Mouse (Mus musculus) stomach, embryonic 16.5 days (tissue): ENCODE measurements around the gene Lsm14a. TPM values are rescaled to one million over a fixed set of nuclear protein-coding genes. Genes with fewer than 3 reads are reported as not detected.

Source experiments
- ATAC-seq: fragments of 200-750 bp; cut with Nextera tagmentation; 2 replicates; pipeline ENCODE4 v1.8.0; 2017; ENCODE audit warnings: moderate number of reproducible peaks, moderate TSS enrichment; ENCODE audit not compliant: insufficient read depth, low FRiP score
- H3K27ac ChIP-seq: fragments of 300-500 bp; sonication (generic); 2 replicates; pipeline ENCODE4 v1.5.1; 2014; ENCODE audit warnings: low read length
- H3K27me3 ChIP-seq: fragments of 300-500 bp; sonication (generic); 2 replicates; pipeline ENCODE4 v1.6.1; 2014; ENCODE audit warnings: low read length, control low read depth, mixed read lengths; ENCODE audit not compliant: control insufficient read depth, insufficient read depth
- H3K36me3 ChIP-seq: fragments of 300-500 bp; sonication (generic); 2 replicates; pipeline ENCODE4 v1.6.1; 2014; ENCODE audit warnings: low read length; ENCODE audit not compliant: control insufficient read depth, insufficient read depth
- H3K4me1 ChIP-seq: fragments of 300-500 bp; sonication (generic); 2 replicates; pipeline ENCODE4 v1.6.1; 2014; ENCODE audit warnings: low read length, control low read depth, mixed read lengths; ENCODE audit not compliant: control insufficient read depth, insufficient read depth
- H3K4me2 ChIP-seq: fragments of 300-500 bp; sonication (generic); 2 replicates; pipeline ENCODE4 v1.6.1; 2014; ENCODE audit warnings: low read depth, low read length, mixed read lengths
- H3K4me3 ChIP-seq: fragments of 300-500 bp; sonication (generic); replicated peaks from 2 replicates; pipeline ENCODE4 v1.5.1; 2014; ENCODE audit warnings: mild to moderate bottlenecking, low read length
- H3K9ac ChIP-seq: fragments of 300-500 bp; sonication (generic); 2 replicates; pipeline ENCODE4 v1.6.1; 2014; ENCODE audit warnings: low read length
- H3K9me3 ChIP-seq: fragments of 300-500 bp; sonication (generic); replicated peaks from 2 replicates; pipeline ENCODE4 v1.6.1; 2016; ENCODE audit warnings: low read length, control low read depth; ENCODE audit not compliant: control insufficient read depth
- WGBS: fragments of 180-500 bp; shearing (Covaris S2); extraction: QIAGEN DNeasy Blood & Tissue Kit; methylation state at CpG from one replicate; pipeline ENCODE4 v1.1.7; 2014; 5-methylcytosine and 5-hydroxymethylcytosine counted together
- polyA plus RNA-seq: library from polyadenylated mRNA; unstranded; fragments of >200 nt; fragmentation: Nextera tagmentation; extraction: Ambion mirVana; gene quantifications from 2 replicates; pipeline ENCODE4 v1.2.1, GENCODE M21; 2015

Gene Lsm14a
- polyA plus RNA-seq, 1 experiment from 2014 or later, result 76.1 TPM

DNA sequence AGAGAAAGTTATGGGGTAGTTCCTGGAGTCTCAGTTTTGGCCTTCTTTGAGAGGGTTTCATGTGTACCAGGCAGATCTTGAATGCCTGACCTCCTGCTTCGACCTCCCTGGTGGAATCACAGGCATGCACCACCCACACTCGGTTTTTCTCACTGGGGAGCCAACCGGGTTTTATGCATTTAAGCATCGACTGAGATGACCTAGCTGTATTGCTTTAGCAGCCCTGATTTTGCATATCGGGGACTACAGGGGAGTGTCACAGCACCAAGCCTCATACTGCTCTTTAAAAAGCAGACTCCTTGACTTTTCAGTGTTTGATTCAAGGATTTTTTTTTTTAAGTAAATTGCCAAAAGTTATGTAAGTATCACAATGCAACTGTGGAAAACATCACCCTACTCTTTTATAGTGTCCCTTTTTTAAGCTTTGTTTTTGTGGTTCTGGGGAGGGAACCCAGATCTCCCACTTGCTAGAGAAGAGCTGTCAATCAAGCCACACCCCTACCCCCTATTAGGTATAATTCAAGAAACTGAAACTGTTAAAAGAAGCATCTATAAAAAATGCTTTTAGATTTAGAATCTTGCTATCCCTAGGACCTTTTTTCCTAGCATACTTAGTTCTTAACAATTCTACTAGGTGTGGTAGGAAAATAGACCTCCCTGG lies 5.2 kb downstream of the Lsm14a start:
- H3K27me3 ChIP-seq, result no peaks in the 10 kb centered on the region
- H3K36me3 ChIP-seq, result no peaks in the 10 kb centered on the region
- H3K4me3 ChIP-seq, result peak overlapping the region; percentile 95
- H3K9me3 ChIP-seq, result no peaks in the 10 kb centered on the region
- H3K9ac ChIP-seq, result peak overlapping the region; percentile 100
- peak overlapping the region; percentile 99 for H3K27ac ChIP-seq
- no peak for ATAC-seq
- peaks cover 27% of the 10 kb centered on the region for H3K4me1 ChIP-seq
- H3K4me2 ChIP-seq, result peak overlapping the region; percentile 82
- WGBS, result 2% methylated on average over 5 of the region's 5 CpGs

- H3K9me3 ChIP-seq, result no peaks in the 10 kb centered on the region
- no peaks in the 10 kb centered on the region for H3K27me3 ChIP-seq
- no peaks in the 10 kb centered on the region for H3K36me3 ChIP-seq
- no peak overlapping the region for H3K9ac ChIP-seq
- WGBS, result 70% methylated on average over 1 of the region's 1 CpGs
- peaks cover 25% of the 10 kb centered on the region for H3K4me1 ChIP-seq
- H3K4me2 ChIP-seq, result no peak overlapping the region
- H3K4me3 ChIP-seq, result no peak overlapping the region
- H3K27ac ChIP-seq, result no peak overlapping the region
- ATAC-seq, result no peak
Observed at GRCm38 (mm10) chr7:34382803-34383202, 10.3 kb downstream of the Lsm14a start.

GRCm38 (mm10) chr7:34381733-34382132 lies 11.4 kb downstream of the Lsm14a start:
- Histone ChIP-seq H3K27ac (no peak overlapping the region), H3K4me1 (peaks cover 15% of the 10 kb centered on the region), H3K9ac (no peak overlapping the region), H3K36me3 (no peaks in the 10 kb centered on the region), H3K4me3 (no peak overlapping the region), H3K9me3 (no peaks in the 10 kb centered on the region), H3K27me3 (no peaks in the 10 kb centered on the region), H3K4me2 (no peak overlapping the region)
- ATAC-seq, result no peak
- 81% methylated on average over 5 of the region's 5 CpGs for WGBS

GRCm38 (mm10) chr7:34380311-34380710 lies 12.8 kb downstream of the Lsm14a start:
- H3K9me3 ChIP-seq, result no peaks in the 10 kb centered on the region
- WGBS, result 80% methylated on average over 3 of the region's 3 CpGs
- H3K36me3 ChIP-seq, result no peaks in the 10 kb centered on the region
- no peaks in the 10 kb centered on the region for H3K27me3 ChIP-seq
- H3K9ac ChIP-seq, result no peak overlapping the region
- H3K4me1 ChIP-seq, result peaks cover 8% of the 10 kb centered on the region
- H3K4me2 ChIP-seq, result no peak overlapping the region
- no peak overlapping the region for H3K4me3 ChIP-seq
- H3K27ac ChIP-seq, result no peak overlapping the region
- no peak for ATAC-seq

DNA sequence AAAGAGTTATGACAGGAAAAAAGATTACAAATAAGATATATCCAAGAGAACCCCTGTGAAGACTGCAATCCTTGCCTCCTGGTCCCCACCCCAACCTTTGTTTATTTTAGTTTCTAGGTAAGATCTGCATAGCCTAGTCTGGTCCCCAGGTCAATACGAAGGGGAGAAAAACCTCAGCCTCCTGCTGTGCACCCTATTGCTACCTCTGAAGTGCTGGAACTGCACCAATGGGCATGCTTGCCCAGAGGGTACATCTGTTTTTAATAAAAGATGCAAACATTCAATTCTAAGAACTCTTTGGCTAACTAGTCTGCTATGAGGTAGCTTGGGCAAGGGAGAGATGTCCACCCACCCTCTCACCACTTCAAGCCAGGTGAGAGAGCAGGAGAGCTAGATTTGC lies 19.2 kb downstream of the Lsm14a start:
- no peaks in the 10 kb centered on the region for H3K9me3 ChIP-seq
- H3K4me2 ChIP-seq, result no peak overlapping the region
- no peak overlapping the region for H3K4me3 ChIP-seq
- H3K9ac ChIP-seq, result no peak overlapping the region
- H3K36me3 ChIP-seq, result peaks cover 20% of the 10 kb centered on the region
- 64% methylated on average over 1 of the region's 1 CpGs for WGBS
- ATAC-seq, result no peak
- peaks cover 7% of the 10 kb centered on the region; the same call in 1 of the 2 replicates for H3K4me1 ChIP-seq
- no peaks in the 10 kb centered on the region for H3K27me3 ChIP-seq
- no peak overlapping the region for H3K27ac ChIP-seq

DNA sequence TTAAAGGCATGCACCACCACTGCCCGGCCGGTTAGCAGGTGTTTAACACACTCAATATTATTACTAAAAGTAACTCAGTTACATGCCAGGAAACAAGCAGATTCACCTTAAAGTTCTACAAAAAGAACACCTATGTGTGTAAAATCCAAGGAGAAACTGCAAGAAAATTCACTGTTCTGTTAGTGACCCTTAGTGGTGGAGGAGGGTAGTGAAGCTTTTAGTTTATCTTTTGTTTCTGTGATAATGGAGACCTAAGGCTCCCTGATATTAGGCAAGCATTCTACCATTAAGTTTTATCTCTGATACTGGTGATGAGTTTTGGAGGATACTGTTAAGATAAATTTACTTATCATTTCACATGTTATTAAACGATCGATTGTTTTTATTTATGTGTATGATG lies 37.5 kb downstream of the Lsm14a start:
- WGBS, result 93% methylated on average over 4 of the region's 4 CpGs
- no peak overlapping the region for H3K27ac ChIP-seq
- no peak overlapping the region for H3K4me3 ChIP-seq
- H3K36me3 ChIP-seq, result peaks cover 13% of the 10 kb centered on the region
- no peak overlapping the region for H3K4me2 ChIP-seq
- H3K4me1 ChIP-seq, result no peaks in the 10 kb centered on the region
- ATAC-seq, result no peak
- H3K9ac ChIP-seq, result no peak overlapping the region
- H3K27me3 ChIP-seq, result no peaks in the 10 kb centered on the region
- H3K9me3 ChIP-seq, result no peaks in the 10 kb centered on the region

GRCm38 (mm10) chr7:34351997-34352396 lies 41.1 kb downstream of the Lsm14a start:
- Histone ChIP-seq H3K9me3 (no peaks in the 10 kb centered on the region), H3K36me3 (peaks cover 28% of the 10 kb centered on the region)
- WGBS, result 81% methylated on average over 1 of the region's 1 CpGs

DNA sequence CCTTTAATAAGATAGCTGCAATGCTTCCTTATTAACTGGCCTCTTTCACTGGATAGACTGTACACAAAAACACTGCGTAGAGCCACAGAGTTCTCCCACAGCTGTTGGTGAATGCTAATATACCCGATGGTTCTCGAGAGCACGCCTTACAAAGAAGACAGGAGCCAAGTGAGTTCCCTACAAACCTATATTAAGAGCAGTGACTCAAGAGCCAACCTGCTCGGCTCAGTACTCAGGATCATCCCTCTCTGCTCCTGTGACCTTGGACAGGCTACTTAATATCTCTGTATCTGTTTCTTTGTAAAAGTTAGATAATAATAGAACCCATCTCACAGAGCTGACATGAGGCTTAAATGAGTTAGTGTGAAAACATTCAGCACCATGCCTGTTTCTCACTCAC lies 42.9 kb downstream of the Lsm14a start:
- WGBS, result 91% methylated on average over 5 of the region's 5 CpGs
- H3K27ac ChIP-seq, result no peak overlapping the region
- ATAC-seq, result no peak
- no peaks in the 10 kb centered on the region for H3K9me3 ChIP-seq
- no peaks in the 10 kb centered on the region for H3K4me1 ChIP-seq
- H3K36me3 ChIP-seq, result peaks cover 25% of the 10 kb centered on the region
- H3K4me2 ChIP-seq, result no peak overlapping the region
- no peak overlapping the region for H3K4me3 ChIP-seq
- no peak overlapping the region for H3K9ac ChIP-seq
- H3K27me3 ChIP-seq, result no peaks in the 10 kb centered on the region

More at GRCm38 (mm10) chr7:34351997-34352396, 41.1 kb downstream of the Lsm14a start:
- no peak overlapping the region for H3K9ac ChIP-seq
- H3K27me3 ChIP-seq, result no peaks in the 10 kb centered on the region
- no peak overlapping the region for H3K4me3 ChIP-seq
- H3K4me2 ChIP-seq, result no peak overlapping the region
- no peak overlapping the region for H3K27ac ChIP-seq
- no peak for ATAC-seq
- H3K4me1 ChIP-seq, result no peaks in the 10 kb centered on the region

GRCm38 (mm10) chr7:34348011-34348410 lies 45.1 kb downstream of the Lsm14a start:
- WGBS, result 69% methylated on average over 1 of the region's 1 CpGs
- no peak overlapping the region for H3K4me3 ChIP-seq
- no peaks in the 10 kb centered on the region for H3K9me3 ChIP-seq
- ATAC-seq, result no peak
- no peaks in the 10 kb centered on the region for H3K4me1 ChIP-seq
- H3K4me2 ChIP-seq, result no peak overlapping the region
- no peak overlapping the region for H3K9ac ChIP-seq
- no peak overlapping the region for H3K27ac ChIP-seq
- H3K27me3 ChIP-seq, result no peaks in the 10 kb centered on the region
- peaks cover 34% of the 10 kb centered on the region for H3K36me3 ChIP-seq
